Mouse (Mus musculus) lung, postnatal 4 days (tissue): Measurements from ENCODE around the gene Klkb1.
"Not testable (repeated sequence)": the region's sequence is repeated elsewhere in the genome, so short reads cannot be mapped to it uniquely, and the experiment has no call there.

Experiments
- DNase-seq, 2 experiments: peaks; one replicate each; pipeline ENCODE4 v3.0.0; 2021

The Klkb1 gene

GRCm38 (mm10) chr8:45294687-45295086 lies at the start of gene Klkb1:
Gene Klkb1 (minus strand): TSS chr8:45294859.
- DNase-seq = no peak

GRCm38 (mm10) chr8:45344298-45344697 lies 49.6 kb upstream of the Klkb1 start:
- DNase-seq = no peak

DNA sequence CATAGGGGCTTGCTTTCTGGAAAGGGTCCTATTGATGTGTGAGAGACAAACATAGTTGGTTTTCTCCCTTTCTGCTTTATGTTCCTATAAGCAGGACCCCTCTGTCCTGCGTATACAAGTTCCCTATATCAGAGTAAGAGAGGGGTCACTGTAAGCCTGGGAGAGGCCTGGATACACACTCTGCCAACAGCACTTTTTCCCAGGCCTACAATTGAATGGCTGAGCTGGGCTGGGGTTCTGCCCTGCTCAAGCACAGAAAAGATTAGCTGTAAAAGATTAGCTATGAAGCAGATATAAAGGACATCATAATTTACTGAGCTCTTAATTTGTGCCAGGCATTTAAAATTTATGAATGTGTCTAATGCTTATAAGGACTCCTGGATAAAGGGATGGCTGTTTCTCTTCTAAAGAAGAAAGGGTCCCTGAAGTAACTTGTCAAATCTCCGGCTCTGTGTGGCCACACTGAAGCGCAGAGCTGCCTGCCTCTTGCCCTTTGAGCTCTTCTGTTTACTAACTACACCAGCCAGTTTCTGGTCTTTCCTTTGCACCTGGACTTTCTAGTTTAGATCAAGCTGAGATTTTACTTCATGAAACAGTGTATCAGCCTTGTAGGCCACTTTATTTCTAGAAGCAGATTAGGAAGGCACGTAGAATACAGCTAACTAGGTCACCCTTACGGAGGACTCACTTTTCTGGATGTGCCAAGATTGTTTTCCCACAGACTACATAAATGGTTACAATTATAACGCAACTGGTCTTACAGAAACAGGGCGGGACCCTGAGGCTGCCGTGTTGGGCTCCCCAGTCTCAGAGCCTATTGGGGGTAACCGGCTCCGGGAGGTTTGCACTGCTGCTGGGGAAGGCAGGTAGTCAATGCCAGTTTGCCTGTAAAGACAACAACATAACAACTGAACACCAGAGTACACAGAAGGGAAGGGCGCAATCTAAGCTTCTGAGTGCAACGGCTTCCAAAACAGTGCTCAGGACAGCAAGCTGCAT lies 47.3 kb upstream of the Klkb1 start:
- no peak for DNase-seq

- DNase-seq = peak; percentile 31 to 40
These were observed 38.8 kb upstream of the Klkb1 start for GRCm38 (mm10) chr8:45333493-45333892.

- peak; percentile 80 to 81 for DNase-seq
These were observed 38.2 kb upstream of the Klkb1 start, which contains the start of gene Cyp4v3 for GRCm38 (mm10) chr8:45332685-45333409. Gene Cyp4v3 (minus strand): TSS chr8:45333216.

- DNase-seq = no peak
These were observed 36.2 kb upstream of the Klkb1 start for GRCm38 (mm10) chr8:45330856-45331255.

- peak in 1 of 2 experiments; percentile 6 for DNase-seq
These were observed 34.7 kb upstream of the Klkb1 start for GRCm38 (mm10) chr8:45329206-45329980.

- not testable (repeated sequence) for DNase-seq
These were observed 32.4 kb upstream of the Klkb1 start for GRCm38 (mm10) chr8:45327076-45327475.

DNA sequence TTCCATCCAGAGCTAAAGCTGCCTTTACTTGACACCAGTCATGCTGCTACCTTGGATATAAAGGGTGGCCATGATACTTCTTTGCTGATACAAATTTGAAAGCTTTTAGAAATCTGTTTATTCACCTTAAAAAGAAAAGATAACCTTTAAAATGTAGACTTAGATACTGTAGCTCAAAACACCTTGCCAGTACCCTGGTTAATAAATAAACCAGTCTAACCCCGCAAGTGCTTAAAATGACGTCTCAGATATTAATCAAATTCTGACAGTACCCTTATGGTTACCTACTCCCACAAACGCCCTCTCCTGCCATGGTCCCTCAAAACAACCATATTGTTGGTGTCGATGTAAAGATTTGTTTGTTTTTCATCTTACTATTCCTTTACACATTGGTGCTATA lies 29.5 kb upstream of the Klkb1 start:
- DNase-seq = no peak

- DNase-seq = no peak
These were observed 26.7 kb upstream of the Klkb1 start for GRCm38 (mm10) chr8:45321365-45321764.

DNA sequence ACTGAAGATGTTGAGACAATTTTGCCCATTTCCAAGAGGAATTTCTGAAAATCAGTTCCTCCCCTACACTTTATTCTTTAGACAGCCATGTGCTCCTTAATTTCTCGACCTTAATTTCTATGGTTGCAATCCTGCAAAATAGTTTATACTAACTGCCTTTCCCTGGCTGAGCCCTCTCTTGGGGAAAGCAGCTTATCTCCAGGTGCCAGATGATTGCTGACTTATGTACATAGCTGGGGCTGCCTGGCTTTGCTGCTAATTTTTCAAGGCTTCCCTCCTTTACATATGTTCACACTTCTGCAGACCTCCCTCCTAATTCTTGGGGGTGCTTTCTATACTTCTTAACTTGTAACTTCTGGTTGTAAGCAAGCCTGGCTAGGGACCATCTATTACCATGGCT lies 26.3 kb upstream of the Klkb1 start:
- DNase-seq = no peak

DNA sequence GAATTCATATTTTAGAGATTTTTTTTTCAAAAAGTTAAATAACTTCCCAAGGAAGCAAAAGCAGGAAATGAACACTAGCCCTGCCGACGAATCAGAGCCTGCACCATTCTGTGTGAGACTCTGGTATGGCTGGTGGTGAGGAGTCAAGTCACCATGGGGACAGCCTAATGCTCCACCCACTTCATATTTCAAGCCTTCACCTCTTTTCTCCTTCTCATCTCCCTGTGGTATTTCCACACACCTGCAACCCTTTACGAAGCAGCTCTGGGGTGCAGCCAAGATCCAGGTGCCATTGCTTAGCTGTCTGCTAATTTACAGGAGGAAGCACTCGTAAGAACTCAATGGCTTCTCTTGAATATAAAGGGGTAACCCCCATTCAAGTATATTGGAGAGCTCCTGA lies 16.3 kb upstream of the Klkb1 start:
- peak in 1 of 2 experiments; percentile 49 for DNase-seq

- no peak for DNase-seq
These were observed 13.7 kb upstream of the Klkb1 start, which contains the start of gene Gm45753 for GRCm38 (mm10) chr8:45308366-45308765. Gene Gm45753 (minus strand): TSS chr8:45308466.

- no peak for DNase-seq
These were observed 10.8 kb upstream of the Klkb1 start for GRCm38 (mm10) chr8:45305479-45305878.

DNA sequence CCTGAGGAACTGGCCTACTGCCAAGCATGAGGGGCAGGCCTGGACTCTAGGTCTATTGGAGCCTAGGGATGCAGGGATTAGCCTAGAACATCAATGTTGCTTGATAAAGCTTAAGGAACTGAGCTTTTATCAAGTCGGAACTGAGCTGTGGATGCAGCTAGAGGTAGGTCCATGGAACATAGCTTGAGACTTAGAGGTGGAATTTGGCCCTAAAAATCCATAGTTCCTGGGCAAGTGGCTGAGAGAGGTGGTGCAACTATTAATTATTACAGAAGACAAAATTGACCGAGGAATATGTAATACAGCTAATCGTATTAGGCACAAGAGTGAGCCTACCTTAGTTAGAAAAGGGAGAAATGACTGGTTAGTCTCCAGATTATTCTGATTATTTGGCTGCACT lies 9.7 kb upstream of the Klkb1 start:
- DNase-seq = no peak

DNA sequence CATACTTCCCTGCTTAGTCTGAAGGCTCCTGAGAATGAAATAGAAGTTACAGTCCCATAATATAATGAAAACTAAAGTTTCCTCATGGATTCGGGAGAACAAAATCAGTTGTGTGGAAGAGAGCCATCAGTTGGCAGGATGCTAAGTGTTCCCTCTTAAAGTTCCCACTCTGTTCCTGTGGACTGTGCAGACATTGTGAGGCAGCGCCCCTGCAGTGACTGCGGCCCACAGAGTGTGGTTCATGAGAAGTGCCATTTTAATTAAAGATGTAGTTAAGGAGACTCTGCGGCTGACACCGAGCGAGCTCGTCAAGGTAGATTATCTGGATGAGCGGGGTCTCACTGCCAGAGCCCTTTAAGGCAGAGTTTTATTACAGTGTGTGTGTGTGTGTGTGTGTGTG lies 7.7 kb upstream of the Klkb1 start:
- DNase-seq = no peak

DNA sequence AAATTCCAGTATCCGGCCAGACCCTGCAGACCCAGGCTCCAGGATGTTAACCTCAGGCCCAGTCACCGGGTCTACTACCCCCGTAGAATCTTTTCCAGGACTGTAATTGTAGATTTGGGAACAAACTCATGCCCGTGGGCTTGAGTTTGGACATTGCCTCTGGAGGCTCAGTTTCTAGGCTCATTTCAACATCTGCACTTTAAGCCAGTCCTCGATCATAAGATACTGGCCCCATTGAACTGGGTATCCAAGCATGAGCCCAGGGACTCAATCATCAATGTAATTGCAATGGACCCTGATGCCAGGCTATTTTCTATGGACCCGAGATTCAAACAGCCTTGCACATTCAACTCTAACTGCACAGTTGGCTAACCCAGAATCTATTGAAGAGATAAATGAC lies 617 bp upstream of the Klkb1 start:
- no peak for DNase-seq

DNA sequence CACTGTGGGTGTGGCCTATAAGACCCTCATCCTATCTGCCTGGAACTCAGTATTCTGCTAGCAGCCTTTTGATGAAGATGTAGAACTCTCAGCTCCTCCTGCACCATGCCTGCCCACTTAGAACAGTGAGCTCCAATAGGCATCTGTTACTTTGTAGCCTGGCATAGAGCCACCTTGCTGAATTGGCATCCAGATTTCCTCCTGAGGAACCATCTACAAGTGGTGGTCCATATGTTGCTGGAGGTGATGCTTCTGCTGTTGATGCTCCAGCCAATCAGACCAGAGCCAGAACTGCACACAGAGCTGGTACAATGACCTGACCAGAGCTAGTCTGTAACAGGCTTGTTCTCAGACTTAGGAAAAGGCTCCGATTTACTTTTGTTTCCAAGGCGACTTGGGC lies 2.9 kb downstream of the Klkb1 start:
- no peak for DNase-seq

- peak in 1 of 2 experiments; percentile 28 for DNase-seq
These were observed 13.0 kb downstream of the Klkb1 start for GRCm38 (mm10) chr8:45281630-45282029.

DNA sequence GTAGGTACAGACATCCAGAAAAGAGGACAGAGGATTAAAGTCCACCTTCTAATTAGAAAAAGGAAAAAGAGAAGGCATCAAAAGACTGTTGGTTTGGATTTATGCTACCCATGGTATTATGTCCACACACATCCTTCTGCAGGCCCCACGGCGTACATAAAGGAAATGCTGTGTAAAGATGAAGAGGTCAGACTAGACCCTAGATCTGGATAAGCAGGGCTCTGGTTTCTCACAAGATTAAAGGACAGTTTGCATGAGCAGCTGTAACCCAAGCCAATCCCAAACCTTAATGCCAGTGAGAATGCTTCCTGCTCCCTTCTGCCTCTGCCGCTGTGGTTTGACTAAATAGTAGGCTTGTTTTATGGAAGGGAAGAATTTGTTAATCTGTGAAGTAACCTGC lies 17.2 kb downstream of the Klkb1 start:
- no peak for DNase-seq

DNA sequence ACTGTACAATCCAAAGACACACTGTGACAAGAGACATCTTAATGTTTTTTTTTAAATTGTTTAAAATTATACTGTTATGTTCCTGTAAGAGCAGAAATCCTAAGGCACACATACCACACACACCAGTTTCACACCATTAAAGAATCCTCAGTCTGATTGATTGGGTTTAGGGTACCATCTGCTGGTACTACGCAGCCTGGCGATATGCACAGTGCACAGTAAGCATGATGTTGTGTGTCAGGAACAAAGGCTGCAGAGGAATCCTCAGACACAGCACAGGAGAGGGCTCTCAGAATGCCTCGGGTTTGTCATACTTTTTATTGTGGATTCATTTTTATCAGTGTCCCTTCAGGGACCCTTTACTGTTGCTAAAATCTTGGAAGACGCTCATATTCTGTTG lies 20.3 kb downstream of the Klkb1 start:
- DNase-seq = no peak

GRCm38 (mm10) chr8:45269056-45269455 lies 25.6 kb downstream of the Klkb1 start:
- DNase-seq = no peak

DNA sequence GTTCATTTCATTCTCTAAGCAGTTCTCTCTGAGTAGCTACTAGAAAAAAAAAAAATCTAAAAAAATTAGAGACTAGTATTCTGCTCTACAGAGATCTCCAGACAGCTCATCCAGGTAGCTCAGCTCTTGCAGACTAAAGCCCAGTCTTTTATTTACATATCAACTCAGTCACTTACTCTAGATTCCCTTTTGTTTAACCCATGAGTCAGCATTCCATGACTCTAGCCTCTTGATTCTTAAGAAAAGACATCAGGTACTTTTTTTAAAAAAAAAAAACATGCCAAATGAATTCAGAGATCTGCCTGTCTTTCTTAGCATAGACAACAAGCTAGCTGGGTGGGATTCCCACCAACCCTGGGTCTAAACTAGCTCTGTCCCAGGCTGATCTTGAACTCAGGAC lies 26.2 kb downstream of the Klkb1 start:
- DNase-seq = no peak
